Mouse (Mus musculus) limb, embryonic 15.5 days (tissue): ENCODE data around the gene Gck. TPM values are rescaled to one million over a fixed set of nuclear protein-coding genes. Genes with fewer than 3 reads are reported as not detected.
"Not testable (repeated sequence)": the region's sequence is repeated elsewhere in the genome, so short reads cannot be mapped to it uniquely, and the experiment has no call there.

Experiments
- ATAC-seq: fragments of 200-750 bp; cut with Nextera tagmentation; 2 replicates; pipeline ENCODE4 v1.8.0; 2017; ENCODE audit warnings: low read depth, moderate TSS enrichment; ENCODE audit not compliant: insufficient number of reproducible peaks, low FRiP score, low TSS enrichment
- H3K27ac ChIP-seq: fragments of 300-500 bp; sonication (generic); 2 replicates; pipeline ENCODE4 v1.5.1; 2015; ENCODE audit warnings: moderate library complexity, mild to moderate bottlenecking, inconsistent platforms
- H3K27me3 ChIP-seq: fragments of 300-500 bp; sonication (generic); 2 replicates; pipeline ENCODE4 v1.6.1; 2015; ENCODE audit warnings: inconsistent platforms
- H3K36me3 ChIP-seq: fragments of 300-500 bp; sonication (generic); 2 replicates; pipeline ENCODE4 v1.6.1; 2015; ENCODE audit warnings: inconsistent platforms
- H3K4me1 ChIP-seq: fragments of 300-500 bp; sonication (generic); 2 replicates; pipeline ENCODE4 v1.6.1; 2015; ENCODE audit warnings: inconsistent platforms
- H3K4me2 ChIP-seq: fragments of 300-500 bp; sonication (generic); 2 replicates; pipeline ENCODE4 v1.6.1; 2015; ENCODE audit warnings: mild to moderate bottlenecking, inconsistent platforms
- H3K4me3 ChIP-seq: fragments of 300-500 bp; sonication (generic); 2 replicates; pipeline ENCODE4 v1.5.1; 2015; ENCODE audit warnings: mild to moderate bottlenecking, inconsistent platforms
- H3K9ac ChIP-seq: fragments of 300-500 bp; sonication (generic); 2 replicates; pipeline ENCODE4 v1.6.1; 2015; ENCODE audit warnings: inconsistent platforms
- H3K9me3 ChIP-seq: fragments of 300-500 bp; sonication (generic); 2 replicates; pipeline ENCODE4 v1.6.1; 2016; ENCODE audit warnings: inconsistent platforms
- WGBS: fragments of 180-500 bp; shearing (Covaris S2); methylation state at CpG from one replicate; pipeline ENCODE4 v1.1.7; 2015; 5-methylcytosine and 5-hydroxymethylcytosine counted together
- polyA plus RNA-seq: library from polyadenylated mRNA; unstranded; fragments of >200 nt; fragmentation: Nextera tagmentation; extraction: Ambion mirVana; gene quantifications from 2 replicates; pipeline ENCODE4 v1.2.1, GENCODE M21; 2015

Gck gene
- polyA plus RNA-seq, 1 experiment from 2014 or later = 1.3 TPM

- peaks cover 32% of the 10 kb centered on the region for H3K4me1 ChIP-seq
Observed at GRCm38 (mm10) chr11:5892151-5892591, 57.7 kb downstream of the Gck start.

GRCm38 (mm10) chr11:5888563-5888962, 61.3 kb downstream of the Gck start:
- peaks cover 45% of the 10 kb centered on the region for H3K4me1 ChIP-seq
- H3K9ac ChIP-seq, H3K27me3 ChIP-seq, H3K27ac ChIP-seq, H3K4me3 ChIP-seq, H3K36me3 ChIP-seq, H3K9me3 ChIP-seq, H3K4me2 ChIP-seq, ATAC-seq: not testable (repeated sequence)
- WGBS = 42% methylated on average over 5 of the region's 5 CpGs

More at GRCm38 (mm10) chr11:5892151-5892591, 57.7 kb downstream of the Gck start:
- Histone ChIP-seq H3K36me3 (no peaks in the 10 kb centered on the region), H3K27me3 (no peaks in the 10 kb centered on the region), H3K9me3 (no peaks in the 10 kb centered on the region), H3K4me2 (no peak overlapping the region), H3K4me3 (no peak overlapping the region), H3K27ac (no peak overlapping the region), H3K9ac (no peak overlapping the region)
- whole genome bisulfite sequencing = 38% methylated on average over 8 of the region's 8 CpGs
- ATAC-seq = peak; percentile 36; the same call in 1 of the 2 replicates

DNA sequence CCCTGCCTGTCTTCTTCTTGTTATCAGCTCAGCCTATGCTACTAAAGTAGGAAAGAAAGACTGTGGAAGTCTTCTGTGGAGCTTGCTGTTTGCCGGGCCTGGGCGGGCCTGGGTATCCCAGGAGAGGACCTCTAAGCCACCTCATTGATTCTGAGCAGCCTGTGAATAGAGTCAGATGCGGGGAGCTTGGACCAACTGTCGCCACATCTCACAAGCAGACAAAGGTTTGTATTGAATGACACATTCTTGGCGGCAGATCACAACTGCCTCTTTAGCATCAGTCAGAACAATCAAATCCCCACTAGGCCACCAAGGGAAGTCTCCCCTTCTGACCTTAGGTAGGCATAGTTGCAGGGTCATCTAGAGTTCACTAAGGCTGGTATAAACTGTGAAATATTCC, 62.6 kb downstream of the Gck start:
- no peaks in the 10 kb centered on the region for H3K36me3 ChIP-seq
- no peak for ATAC-seq
- H3K4me2 ChIP-seq = no peak overlapping the region
- peaks cover 41% of the 10 kb centered on the region for H3K4me1 ChIP-seq
- no peak overlapping the region for H3K4me3 ChIP-seq
- no peaks in the 10 kb centered on the region for H3K27me3 ChIP-seq
- 56% methylated on average over 5 of the region's 5 CpGs for WGBS
- no peaks in the 10 kb centered on the region for H3K9me3 ChIP-seq
- no peak overlapping the region for H3K9ac ChIP-seq
- no peak overlapping the region for H3K27ac ChIP-seq

DNA sequence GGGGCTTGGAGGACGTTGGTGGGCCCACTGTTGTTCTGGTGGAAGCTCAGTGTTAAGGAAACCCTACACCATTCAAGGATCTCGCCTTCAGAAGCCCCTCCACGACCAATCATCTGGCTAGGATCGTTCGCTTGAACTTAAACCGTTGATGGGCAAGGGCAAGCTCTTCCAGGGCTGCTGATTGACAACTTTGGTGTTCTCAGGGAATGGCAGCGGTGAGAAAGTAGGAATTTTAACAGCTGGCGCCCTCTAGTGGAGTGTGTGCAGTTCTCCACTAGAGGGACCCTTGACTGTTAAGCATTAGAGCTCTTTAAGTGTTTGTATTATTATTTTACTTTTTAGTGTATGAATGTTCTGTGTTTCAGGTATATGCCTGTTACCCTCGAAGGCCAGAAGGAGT, 63.7 kb downstream of the Gck start:
- no peak overlapping the region for H3K4me3 ChIP-seq
- no peaks in the 10 kb centered on the region for H3K27me3 ChIP-seq
- peak overlapping the region; percentile 48 for H3K27ac ChIP-seq
- no peaks in the 10 kb centered on the region for H3K9me3 ChIP-seq
- no peak for ATAC-seq
- H3K4me1 ChIP-seq = peaks cover 35% of the 10 kb centered on the region
- H3K4me2 ChIP-seq = no peak overlapping the region
- no peak overlapping the region for H3K9ac ChIP-seq
- 18% methylated on average over 9 of the region's 9 CpGs for WGBS
- no peaks in the 10 kb centered on the region for H3K36me3 ChIP-seq

GRCm38 (mm10) chr11:5882518-5882917, 67.4 kb downstream of the Gck start:
- Histone ChIP-seq H3K9ac (no peak overlapping the region), H3K4me1 (peaks cover 21% of the 10 kb centered on the region), H3K4me3 (no peak overlapping the region), H3K4me2 (no peak overlapping the region), H3K27me3 (no peaks in the 10 kb centered on the region), H3K27ac (no peak overlapping the region), H3K36me3 (no peaks in the 10 kb centered on the region), H3K9me3 (no peaks in the 10 kb centered on the region)
- WGBS = 67% methylated on average over 8 of the region's 8 CpGs
- ATAC-seq = no peak

DNA sequence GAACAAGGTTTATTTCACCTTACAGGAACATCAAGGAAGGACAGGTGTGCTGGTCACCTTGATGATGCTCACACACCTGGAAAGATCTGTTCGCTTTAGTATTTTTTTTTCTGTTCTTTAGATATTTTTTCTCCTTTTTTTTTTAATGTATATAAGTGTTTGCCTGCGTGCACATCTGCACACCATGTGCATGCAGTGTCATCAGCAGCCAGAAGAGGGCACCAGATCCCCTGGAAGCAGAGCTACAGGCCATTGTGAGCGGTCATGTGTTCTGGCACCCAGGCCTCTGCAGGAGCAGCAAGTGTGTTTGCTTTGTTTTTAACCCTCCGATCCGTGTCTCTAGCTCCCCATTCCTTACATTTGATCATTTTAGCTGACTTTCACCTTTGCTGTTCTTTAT, 70.0 kb downstream of the Gck start:
- Histone ChIP-seq H3K36me3 (peaks cover 15% of the 10 kb centered on the region), H3K4me2 (no peak overlapping the region), H3K4me1 (peaks cover 24% of the 10 kb centered on the region), H3K9me3 (no peaks in the 10 kb centered on the region), H3K27me3 (no peaks in the 10 kb centered on the region), H3K4me3 (no peak overlapping the region), H3K27ac (no peak overlapping the region), H3K9ac (no peak overlapping the region)
- no peak for ATAC-seq
- 59% methylated on average over 5 of the region's 5 CpGs for WGBS

- Histone ChIP-seq H3K27ac (peak overlapping the region; percentile 89), H3K4me1 (peaks cover 24% of the 10 kb centered on the region), H3K4me2 (peak overlapping the region; percentile 63), H3K9ac (peak overlapping the region; percentile 47; the same call in 1 of the 2 replicates), H3K36me3 (peaks cover 27% of the 10 kb centered on the region), H3K27me3 (no peaks in the 10 kb centered on the region), H3K4me3 (peak overlapping the region; percentile 75), H3K9me3 (no peaks in the 10 kb centered on the region)
- no peak for ATAC-seq
- WGBS = 45% methylated on average over 8 of the region's 8 CpGs
Observed at GRCm38 (mm10) chr11:5878661-5879060, 71.2 kb downstream of the Gck start.

DNA sequence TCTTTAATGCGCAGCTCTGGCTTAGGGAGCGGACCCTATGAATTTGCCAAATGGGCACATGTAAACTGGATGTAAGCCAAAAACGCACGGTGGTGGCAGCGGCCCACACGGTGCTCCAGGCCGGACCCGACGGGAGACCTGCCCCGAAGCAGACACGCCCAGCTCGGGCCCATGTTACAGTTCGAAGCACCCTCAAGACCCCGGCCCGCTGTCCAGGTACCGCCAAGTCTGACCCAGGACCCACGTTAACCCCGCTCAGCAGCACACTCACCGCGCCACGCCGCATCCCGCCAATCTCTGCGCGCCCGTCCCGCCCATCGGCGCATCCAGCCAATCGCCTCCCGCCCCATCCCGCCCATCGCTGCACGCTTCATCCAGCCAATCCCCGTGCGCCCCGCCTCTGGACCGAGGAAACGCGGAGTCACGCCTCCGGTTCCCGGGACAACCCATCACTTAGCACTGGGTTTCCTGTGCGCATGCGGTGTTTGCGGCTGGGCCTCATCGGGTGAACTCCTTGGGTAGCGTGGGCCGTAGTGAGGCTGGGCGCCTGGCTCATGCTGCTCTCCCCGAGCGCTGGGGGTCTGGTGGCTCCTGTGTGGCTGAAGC, 71.9 kb downstream of the Gck start, which contains the start of gene Pold2:
Gene Pold2 (minus strand): TSS at position 372 of the 606 bp plus-strand sequence.
- peak within 1 kb of the TSS; percentile 63 for H3K4me2 ChIP-seq
- H3K27ac ChIP-seq = peak within 1 kb of the TSS; percentile 89
- H3K4me3 ChIP-seq = peak within 1 kb of the TSS; percentile 75
- ATAC-seq = peak; percentile 99
- peaks cover 33% of the 10 kb centered on the region for H3K36me3 ChIP-seq
- no peaks in the 10 kb centered on the region for H3K9me3 ChIP-seq
- under 1% methylated on average over 52 of the region's 52 CpGs for WGBS
- peaks cover 21% of the 10 kb centered on the region for H3K4me1 ChIP-seq
- no peaks in the 10 kb centered on the region for H3K27me3 ChIP-seq
- peak within 1 kb of the TSS; percentile 64 for H3K9ac ChIP-seq

DNA sequence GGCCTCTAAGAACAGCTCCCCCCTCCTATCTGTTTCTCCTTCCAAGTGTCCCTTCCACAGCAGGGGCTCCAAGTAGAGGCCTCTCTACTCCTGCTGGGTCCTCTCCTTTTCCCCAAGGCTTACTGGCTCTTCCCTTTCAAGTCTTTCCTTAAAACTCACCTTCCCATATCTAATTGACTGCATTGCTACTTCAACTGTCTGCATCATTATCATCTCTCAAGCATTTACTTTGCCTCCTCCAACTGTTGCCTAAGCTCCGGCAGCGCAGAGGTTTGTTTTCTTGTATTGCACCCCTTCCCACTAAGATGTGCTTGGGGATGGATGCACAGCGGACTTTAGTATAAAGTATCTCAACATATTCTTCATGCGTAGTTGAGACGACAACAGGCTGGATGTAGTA, 72.5 kb downstream of the Gck start:
- peak overlapping the region; percentile 75 for H3K4me3 ChIP-seq
- H3K27ac ChIP-seq = peak overlapping the region; percentile 79; the same call in 1 of the 2 replicates
- WGBS = 5% methylated on average over 5 of the region's 5 CpGs
- no peaks in the 10 kb centered on the region for H3K27me3 ChIP-seq
- H3K36me3 ChIP-seq = peaks cover 39% of the 10 kb centered on the region
- peak overlapping the region; percentile 64 for H3K9ac ChIP-seq
- no peak for ATAC-seq
- H3K4me2 ChIP-seq = peak overlapping the region; percentile 63
- H3K4me1 ChIP-seq = peaks cover 21% of the 10 kb centered on the region
- H3K9me3 ChIP-seq = no peaks in the 10 kb centered on the region

- ATAC-seq = no peak
- Histone ChIP-seq H3K27ac (no peak overlapping the region), H3K4me2 (no peak overlapping the region), H3K9ac (no peak overlapping the region), H3K36me3 (peaks cover 80% of the 10 kb centered on the region), H3K4me1 (peaks cover 21% of the 10 kb centered on the region), H3K27me3 (no peaks in the 10 kb centered on the region), H3K4me3 (no peak overlapping the region), H3K9me3 (no peaks in the 10 kb centered on the region)
- whole genome bisulfite sequencing = 96% methylated on average over 9 of the region's 9 CpGs
Observed at GRCm38 (mm10) chr11:5873192-5873591, 76.7 kb downstream of the Gck start.

DNA sequence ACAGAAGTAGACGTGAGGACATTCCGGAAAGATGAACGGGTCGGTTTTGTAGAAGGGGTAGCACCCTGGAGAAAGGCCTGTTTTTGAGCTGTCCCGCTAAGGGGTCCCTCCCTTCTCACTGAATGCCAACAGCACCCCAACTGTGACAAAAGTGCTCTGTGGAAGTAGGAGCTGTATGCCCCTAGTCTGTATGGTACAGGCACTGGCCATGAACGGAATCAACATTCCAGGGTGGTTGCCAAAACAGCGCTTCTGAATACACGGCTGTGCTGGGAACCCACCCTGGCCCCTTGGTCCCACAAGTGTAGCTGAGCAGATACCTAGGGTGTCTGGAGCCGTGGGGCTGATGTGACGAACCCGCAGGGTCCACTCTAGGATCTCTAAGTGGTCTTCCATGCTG, 77.2 kb downstream of the Gck start:
- H3K36me3 ChIP-seq = peaks cover 85% of the 10 kb centered on the region
- no peak overlapping the region for H3K9ac ChIP-seq
- H3K9me3 ChIP-seq = no peaks in the 10 kb centered on the region
- no peak for ATAC-seq
- WGBS = 91% methylated on average over 11 of the region's 11 CpGs
- H3K4me3 ChIP-seq = no peak overlapping the region
- H3K27me3 ChIP-seq = no peaks in the 10 kb centered on the region
- peaks cover 21% of the 10 kb centered on the region for H3K4me1 ChIP-seq
- no peak overlapping the region for H3K4me2 ChIP-seq
- no peak overlapping the region for H3K27ac ChIP-seq

GRCm38 (mm10) chr11:5870069-5870468, 79.8 kb downstream of the Gck start:
- H3K9ac ChIP-seq = no peak overlapping the region
- H3K27ac ChIP-seq = no peak overlapping the region
- H3K4me2 ChIP-seq = no peak overlapping the region
- peaks cover 92% of the 10 kb centered on the region for H3K36me3 ChIP-seq
- H3K4me3 ChIP-seq = no peak overlapping the region
- 87% methylated on average over 16 of the region's 16 CpGs for WGBS
- no peak for ATAC-seq
- no peaks in the 10 kb centered on the region for H3K27me3 ChIP-seq
- H3K9me3 ChIP-seq = no peaks in the 10 kb centered on the region
- no peaks in the 10 kb centered on the region; the same call in 1 of the 2 replicates for H3K4me1 ChIP-seq
